Mouse (Mus musculus) thymus, postnatal 4 days (tissue): ENCODE data around the gene Cachd1.
A peak's percentile ranks its signal among the peaks of the same experiment; 100 is the strongest.

Experiments
- DNase-seq: peaks from one replicate; pipeline ENCODE4 v3.0.0; 2021

The Cachd1 gene

DNA sequence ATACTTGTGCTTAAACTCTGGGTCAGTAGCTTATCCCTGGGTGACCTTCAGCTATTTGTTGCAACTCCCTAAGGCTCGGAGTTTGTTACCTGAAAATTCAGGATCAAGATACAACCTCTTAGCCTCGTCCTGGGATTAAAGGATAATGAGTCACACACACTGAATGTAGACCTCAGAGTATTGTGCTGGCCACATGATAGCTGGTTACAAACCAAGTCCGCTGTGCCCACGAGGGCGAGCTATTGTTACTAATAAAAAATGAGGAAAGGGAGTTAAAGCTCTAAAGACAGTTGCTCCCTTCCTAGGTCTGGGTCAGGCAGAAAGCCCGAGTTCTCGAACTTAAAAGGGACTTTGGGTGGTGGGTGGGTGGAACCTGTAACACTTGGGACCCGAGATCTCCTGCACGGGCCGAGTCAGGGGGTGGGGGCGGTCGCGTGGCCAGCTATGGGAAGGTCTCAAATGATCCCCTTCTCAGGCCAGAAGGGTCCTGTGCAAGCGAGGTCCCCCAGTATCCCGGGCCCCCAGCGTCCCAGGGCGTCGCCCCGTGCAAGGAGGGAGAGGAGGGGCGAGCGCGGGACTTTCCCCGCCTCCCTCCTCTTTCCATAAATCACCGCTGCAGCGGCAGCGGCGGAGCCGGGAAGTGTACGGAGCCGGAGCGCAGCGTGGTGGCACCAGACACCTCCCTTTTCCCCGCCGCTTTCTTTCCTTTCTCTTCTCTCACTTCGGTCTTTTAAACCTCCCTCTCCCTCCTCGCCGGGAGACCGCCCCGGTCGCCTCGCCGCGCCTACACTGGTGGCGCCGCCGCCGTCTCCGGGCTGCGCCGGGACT, at the start of gene Cachd1:
Gene Cachd1, plus strand, starts transcription at position 633 of the 828 bp plus-strand sequence.
- no peak for DNase-seq

DNA sequence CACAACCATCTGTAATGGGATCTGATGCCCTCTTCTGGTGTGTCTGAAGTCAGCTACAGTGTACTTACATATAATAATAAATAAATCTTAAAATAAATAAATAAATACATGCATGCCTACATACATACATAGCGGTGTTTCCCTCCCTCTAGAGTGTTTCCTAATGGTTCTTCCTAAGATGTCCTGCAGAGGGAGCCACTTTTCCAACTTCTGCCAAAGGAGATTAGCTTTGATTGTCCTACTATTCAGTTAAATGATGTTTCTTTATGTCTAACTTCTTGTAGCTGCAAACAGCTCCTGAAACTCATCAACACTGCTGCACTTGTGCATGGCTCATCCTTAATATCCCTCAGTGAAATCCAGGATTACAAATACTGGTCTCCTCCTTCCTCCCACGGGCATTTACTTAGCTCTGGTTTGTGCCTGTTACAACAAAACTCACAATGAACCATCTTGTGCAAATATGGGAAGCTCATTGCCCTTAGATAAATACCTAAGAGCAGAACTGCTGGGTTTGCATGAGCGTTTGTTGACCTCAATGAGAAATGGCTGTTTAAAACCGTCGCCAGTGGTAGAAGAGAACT, 47.5 kb upstream of the Cachd1 start:
- DNase-seq, result peak; percentile 13

DNA sequence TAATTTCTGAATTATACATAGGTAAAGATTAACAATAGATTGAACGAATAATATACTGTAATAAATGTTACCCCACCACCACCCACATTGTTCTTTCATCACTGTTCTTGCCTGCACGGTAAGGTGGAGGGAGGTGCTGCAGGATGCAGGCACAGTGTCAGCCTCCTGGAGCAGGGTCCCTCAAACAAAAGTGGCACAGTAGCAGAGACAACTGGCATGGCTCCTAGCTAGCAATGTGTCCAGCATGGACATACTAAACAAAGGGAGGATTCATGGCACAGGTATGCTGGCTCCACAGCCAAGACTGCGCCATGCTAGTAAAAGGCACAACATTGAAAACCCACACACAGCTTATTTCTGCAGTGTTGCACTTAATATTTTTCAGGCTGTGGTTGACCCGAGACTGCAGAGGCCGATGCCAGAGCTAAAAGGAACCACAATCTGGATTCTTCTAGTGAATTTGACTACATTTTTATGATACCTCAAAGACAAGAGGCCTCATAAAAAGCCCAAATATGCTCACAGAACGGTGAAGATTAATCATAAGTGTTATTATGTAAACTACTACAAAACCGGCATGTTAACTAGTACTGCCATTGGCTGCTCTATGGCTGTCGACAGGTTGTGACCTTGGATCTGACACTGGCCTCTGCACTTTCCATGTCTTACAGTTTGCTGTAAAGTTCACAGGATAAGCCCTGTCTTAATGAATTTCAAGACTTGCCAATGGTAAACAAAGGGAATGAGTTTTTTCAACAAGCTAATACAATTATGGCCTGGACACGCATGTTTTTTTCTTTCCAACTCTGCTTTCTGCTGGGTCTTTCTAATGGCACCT, 41.2 kb upstream of the Cachd1 start:
- no peak for DNase-seq

DNA sequence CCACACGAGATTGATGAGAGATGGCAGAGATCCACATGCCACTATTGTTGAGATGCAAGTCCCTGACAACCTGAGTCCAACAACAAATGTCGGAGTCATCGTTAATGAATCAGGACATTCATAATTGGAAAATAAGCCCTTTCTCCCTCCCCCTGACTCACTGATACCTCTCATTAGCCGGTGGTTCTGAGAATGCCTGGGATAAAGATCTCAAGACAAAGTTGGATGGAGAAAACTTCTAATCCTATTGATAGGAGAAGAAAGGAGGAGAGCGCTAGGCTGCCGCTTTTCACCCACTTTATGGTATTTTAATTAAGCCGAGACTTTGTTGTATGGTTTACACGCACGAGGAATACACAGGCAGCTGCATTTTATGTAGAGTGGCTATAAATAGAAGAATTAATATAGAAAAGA, 40.5 kb upstream of the Cachd1 start:
- no peak for DNase-seq

DNA sequence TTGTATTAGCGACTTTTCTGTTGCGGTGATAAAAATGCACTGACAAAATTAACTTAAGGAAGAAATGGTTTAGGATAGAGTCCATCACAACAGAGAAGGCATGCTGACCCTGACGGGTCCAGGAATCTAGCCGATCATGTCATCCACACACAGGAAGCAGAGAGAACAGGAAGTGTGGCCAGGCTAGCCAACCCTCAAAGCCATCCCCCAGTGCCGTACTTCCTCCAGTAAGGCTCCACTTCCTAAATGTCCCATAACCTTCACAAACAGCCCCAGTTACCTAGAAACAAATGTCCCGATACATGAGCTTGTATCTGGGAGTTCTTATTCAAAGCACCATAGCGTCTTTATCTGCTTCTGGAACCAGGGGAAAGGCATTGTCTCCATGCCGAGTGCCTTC, 32.9 kb upstream of the Cachd1 start:
- no peak for DNase-seq

DNA sequence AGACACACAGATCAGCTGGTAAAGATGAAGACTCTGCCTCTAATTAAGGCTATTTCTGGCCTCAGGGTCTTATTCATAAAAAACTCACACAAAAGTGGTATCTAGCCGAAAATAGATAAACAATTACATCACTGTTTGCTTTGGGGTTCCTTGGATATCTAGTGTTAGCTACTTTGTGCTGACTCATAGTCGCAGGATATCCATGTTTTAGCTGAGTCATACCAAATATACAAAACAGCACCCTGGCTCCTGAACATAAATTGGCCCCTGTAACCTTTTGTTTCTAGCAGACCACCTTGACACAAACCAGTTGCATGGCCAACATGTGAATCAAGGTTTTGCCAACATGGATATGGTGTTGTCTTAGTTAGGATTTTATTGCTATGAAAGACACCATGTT, 24.2 kb upstream of the Cachd1 start:
- no peak for DNase-seq

DNA sequence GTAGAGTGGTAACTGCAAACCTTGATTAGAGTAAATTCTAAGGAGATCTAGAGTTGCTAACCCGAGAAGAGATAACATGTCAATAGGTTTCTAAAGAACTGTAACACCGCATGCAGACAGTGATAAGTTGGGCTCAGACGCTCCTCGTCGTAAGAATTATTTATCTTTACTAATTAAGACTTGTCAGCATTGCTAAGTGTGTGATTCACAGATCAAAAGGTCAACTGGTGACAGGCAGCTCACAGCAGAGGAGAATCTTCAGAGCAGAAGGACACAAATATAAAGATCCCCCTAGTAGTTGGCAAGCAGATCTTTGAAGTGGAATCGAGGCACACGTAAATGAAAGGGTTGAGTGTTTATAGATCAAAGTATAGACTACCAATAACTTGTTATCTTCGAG, 20.8 kb upstream of the Cachd1 start:
- DNase-seq, result no peak

DNA sequence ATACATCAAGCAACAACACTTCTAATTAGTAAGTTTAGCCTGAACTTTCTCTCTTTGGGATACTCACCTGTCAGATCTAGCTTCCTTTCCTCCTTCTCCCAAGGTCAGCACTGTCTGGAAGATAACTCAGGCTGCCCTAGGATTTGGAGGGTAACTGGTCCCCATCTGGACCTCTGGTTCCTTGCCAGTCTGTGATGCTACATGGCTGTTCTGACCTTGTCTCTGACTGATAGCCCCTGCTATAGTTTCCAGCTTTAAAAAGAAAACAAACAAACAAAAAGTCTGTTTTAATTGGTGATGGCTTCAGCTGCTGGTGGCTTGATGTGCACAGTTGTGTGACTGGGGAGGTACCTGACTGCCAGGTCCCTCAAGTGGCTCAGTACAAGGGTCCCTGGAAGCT, 20.0 kb upstream of the Cachd1 start:
- DNase-seq, result no peak

DNA sequence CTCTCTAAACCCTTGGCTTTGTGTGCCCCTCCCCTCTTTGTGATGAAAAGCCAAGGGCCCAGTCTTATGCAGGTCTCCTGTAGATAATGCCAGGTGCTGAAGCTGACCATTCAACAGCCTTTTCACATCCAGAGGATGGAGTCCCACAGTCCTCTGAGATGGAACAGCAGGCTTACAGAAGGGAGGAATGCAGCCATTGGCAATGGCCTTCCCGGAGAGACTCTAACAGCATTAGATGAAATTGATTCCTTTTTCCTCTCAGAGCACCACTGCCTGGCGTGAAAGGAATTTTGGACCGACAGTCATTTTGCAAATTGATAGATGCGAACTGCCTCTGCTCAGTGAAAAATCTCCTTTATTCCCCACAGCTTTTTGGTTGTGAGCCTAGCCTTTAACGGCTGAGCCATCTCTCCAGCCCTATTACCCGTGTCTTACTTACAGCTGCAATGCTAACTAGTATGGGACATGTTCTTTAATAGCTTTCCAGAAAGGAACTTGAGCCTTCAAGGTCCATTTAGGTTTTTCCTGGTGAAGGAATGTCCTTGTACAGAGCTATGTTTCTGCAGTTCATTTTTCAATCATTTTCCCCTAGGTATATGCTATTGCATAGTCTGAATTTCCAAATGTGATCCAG, 18.1 kb upstream of the Cachd1 start:
- no peak for DNase-seq

DNA sequence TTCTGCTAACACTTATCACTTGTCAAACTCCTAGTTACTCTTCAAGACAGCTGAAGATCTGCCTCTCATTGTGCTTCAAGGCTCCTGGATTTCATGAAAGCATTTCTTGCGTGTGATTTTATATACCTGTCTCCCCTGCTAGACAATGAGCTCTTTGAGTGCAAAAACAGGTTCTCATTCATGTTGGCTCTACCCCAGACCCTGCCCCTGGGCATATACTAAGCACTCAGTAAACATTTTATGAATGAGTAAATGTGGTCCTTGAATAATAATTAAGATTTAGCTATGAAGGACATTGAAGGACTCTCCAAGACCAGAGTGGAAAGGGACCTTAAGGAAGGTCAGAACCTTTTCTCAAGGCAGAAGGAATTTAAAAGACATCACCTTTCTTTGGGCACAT, 16.9 kb upstream of the Cachd1 start:
- no peak for DNase-seq

DNA sequence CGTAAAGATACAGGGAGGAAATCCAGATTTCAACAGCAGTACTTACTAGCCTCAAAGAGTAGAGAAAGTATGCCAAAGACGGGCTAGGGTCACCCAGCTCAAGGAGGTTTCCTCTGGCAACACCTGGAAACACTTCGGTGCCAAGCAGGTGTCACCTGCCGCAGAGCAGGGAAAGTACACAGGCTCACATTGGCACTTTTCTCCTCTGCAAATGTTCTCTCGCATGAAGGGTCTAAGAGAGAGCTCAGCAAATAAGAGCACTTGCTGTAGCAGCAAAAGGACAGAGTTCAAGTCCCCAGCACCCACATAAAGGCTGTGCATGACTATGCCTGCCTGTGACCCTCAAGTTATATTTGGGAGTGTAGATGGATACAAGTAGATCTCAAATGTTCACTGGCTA, 16.1 kb upstream of the Cachd1 start:
- no peak for DNase-seq

DNA sequence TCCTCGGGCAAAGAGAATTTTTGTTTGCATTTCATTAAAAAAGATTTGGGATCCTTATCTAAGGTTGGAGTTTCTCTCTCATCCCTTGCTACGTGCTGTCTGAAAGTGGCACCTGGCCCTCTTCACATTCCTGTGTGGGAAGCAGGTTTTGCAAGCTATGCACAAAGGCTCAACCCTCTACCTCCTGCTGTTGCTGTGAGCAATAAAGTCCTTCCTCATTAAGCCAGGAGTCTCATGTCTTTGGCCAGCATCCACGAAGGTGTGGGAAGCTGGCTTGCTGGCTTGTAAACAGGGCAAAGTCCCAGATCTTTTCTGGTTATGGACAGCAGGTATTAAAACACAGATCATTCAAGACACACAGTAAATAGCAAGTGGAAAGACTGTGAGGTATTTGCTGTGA, 7.9 kb upstream of the Cachd1 start:
- DNase-seq, result no peak

DNA sequence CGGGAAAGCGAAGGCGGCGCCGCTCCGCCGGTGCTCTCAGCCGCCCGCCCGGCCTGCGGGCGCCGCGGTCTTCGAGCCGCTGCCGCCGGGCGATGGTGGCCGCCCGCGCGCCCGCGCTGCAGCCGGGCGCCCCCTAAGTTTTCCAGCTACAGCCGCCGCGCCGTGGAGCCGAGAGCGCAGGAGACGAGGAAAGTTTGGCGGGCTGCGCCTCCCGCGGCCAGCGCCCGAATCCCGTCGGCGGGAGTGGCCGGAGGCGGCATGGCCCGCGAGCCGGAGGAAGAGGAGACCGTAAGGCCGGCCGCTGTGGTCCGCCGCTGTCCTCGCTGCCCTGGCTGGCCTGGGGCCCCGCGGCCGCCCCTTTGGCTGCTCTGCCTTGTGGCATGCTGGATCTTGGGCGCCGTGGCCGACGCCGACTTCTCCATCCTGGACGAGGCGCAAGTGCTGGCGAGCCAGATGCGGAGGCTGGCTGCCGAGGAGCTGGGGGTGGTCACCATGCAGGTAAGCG, 448 bp downstream of the Cachd1 start:
- DNase-seq, result peak; percentile 35

DNA sequence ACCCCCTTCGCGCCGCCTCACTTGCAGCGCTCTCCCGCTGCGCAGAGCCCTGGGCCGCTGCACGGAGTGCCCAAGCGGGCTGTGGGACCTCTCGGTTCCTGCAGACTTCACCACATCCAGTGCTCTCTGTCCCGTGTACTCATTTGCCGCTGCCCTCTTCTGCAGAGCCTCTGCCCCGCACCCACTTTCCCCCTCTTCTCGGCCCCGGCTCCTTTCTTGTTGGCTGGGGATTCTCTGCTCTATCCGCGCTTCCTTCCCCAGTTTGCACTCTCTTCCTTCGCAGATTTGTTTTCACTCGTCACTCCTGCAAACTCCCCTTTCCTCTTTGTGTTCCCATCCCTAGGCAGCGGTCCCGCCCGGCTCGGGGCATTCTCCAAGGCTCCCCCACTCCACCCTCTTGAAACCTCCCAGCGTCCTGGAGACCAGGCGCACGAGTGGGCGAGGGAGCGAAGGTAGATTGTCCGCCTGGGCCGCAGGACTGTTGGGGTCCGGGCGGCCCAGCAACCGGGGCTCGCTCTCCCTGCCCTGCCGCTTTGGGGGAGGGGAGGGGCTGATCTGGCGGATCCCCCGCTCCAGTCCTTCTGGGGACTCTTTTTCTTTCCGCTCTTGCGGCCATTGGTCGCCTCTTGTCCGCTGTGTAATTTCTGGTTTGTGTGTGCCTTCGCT, 1.0 kb downstream of the Cachd1 start:
- DNase-seq, result peak; percentile 7

DNA sequence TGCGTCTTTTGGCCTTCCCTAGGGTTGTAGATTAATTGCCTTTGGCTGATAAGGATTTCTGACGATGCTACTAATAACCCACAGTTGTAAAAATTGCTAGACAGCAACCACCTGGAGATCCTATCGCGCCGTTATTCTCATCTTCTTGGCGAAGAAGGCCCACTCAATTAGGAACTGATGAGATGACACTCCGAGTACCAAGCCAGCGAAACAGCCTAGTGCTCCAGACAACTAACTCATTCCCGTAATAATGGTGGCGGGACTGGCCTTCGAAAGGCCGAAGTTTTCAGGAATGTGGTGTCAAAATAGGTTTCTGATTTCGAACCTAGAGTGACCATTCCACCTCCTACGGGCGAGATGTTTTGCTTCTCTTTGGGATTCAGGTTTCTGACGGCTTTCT, 1.6 kb downstream of the Cachd1 start:
- no peak for DNase-seq

DNA sequence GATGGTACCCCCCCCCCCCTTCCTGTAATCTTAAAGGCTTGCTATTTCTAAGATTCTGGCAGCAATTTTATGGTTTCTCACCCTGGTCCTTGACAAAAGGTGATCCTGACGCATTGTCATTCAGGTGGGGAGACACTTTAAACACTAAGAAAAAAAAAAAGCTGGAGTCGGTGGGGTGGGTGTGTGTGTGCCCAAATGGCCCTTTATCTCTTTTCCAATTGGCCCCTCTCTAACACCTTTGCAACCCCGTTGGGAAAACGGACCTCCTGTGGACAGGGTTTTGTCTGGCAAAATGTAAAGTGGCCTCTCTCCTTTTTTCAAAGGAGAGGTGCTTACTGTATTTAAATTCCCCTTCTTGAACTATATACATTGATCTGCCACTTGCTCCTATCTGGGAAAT, 2.5 kb downstream of the Cachd1 start:
- no peak for DNase-seq

DNA sequence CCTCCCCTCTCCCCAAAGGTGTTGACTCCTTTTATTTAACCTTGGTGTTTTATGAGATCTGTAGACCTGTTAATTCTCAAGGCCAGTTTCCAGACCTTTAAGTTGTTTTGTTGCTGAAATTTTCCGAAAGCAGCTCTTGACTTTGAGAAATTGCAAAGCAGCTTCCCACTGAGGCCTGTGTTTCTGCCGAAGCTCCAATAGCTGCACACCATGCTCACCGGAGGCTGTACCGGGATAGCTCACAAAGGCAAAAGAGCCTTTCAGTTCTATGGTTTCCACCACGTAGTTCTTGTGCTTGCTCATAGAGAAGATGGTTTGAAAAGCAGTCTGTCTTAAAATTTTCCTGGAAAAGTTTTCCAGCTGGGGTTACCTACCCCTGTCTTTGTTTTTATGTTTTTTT, 3.2 kb downstream of the Cachd1 start:
- DNase-seq, result no peak

DNA sequence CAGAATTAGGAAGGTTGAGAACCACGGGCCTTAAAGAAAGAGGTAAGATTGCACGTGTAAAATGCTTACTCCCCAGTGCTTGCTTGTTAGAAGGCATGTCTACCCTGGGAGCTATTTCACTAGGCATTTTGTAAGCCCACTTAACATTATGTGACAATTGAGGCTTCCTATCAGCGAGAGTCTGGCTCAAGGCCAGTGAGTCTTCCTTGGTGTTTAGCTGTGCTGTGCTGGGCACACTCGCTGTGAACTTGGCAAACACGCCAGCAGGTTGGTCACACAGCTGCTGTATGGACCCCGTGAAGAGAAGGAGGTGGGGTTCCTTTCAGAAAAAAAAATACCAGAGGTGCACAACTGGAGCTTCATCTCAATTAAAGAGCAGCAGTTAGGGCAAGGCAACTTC, 4.4 kb downstream of the Cachd1 start:
- no peak for DNase-seq

DNA sequence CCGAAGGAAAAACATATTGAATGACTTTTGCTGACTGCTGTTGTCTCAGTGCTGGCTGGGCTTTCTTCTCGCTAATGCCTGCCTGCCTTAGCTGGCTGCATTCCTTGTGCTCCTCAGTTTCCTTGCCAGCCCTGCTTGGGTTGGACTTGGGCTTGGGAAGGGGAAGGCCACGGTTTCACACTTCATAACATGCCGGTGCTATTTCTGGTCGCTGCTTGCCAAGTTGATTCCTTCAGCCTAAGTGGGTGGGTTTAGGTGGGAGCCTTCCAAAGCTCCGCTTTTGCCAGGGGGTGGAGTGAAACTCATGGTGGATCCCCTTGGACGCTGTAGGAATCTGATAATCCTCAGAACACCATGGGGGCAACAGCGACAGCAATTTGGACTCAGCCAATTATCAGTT, 5.9 kb downstream of the Cachd1 start:
- no peak for DNase-seq

DNA sequence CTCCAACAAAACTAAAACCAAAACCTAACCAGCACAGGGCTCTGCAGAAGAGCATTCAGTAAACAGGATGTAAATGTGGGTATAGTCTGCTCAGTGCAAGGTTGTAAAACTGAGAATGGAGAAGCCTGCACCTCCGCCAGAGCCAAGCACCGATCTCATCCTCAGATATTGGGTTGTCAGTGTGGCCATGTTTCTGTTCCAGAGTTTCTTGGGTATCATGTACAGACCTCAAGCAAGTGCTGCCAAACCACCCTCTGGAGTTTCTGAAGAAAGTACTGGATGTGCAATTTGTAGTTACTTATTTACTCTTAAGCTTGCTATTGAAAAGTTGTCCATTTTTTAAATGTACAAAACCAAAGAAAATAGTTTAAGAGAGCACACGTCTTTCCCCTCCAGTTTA, 6.4 kb downstream of the Cachd1 start:
- DNase-seq, result no peak

DNA sequence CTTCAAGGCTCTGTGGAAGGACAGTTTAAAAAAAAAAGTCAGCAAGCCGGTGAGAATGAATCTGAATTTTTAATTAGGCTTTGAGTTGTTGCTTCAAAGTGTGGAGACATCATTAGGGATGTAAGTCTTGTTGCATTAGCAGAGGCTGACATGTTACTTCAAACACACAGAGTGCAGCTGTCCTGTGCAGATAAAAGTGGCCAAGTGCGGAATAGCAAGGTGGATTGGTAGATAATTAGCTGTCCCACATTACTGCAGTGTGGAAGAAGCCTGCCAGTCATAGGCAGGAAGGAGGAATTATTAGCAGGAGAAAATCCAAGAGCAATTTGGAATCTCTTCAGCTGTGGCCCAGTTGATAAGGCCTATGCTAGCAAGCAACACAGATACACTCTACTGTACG, 10.7 kb downstream of the Cachd1 start:
- DNase-seq, result no peak

DNA sequence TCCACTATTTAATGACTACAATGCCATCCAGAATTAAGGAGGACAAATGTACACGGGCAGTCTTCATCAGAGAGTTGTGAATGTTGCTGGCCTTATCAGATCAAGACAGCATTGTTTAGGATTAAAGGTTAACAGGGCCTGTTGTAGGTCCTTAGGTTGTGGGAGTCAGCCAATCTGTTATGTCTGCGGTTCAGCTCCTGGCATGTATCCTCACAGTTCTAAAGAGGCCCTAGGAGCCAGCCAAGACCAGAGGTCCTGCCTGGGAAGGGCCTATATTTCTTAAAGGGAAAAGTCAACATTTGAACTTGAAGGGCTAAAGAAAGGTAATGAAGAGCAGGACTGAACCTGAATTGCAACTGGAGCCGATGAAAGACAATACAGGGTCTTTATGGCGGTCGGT, 13.7 kb downstream of the Cachd1 start:
- DNase-seq, result no peak

DNA sequence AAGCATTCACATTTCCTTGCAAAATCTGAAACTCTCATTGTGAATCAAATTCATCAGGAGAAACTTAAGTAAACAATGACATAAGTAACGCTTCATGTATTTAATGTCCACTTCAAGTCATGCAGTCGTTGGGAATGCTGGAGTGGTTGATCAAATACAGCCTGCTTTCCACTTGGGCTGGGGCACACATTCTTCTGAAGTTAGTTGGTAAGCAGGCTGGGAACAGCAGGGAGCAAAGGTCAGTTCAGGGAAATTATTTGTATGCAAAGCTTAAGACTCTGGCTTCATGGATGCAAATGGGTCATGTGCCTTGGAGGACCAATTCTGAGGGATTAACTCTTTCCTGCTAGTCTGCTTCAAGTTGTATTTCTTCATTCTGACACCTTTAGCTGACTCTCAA, 16.7 kb downstream of the Cachd1 start:
- no peak for DNase-seq
